Mouse (Mus musculus) limb, embryonic 11.5 days (tissue): ENCODE results near the gene Urm1. TPM values are rescaled to one million over a fixed set of nuclear protein-coding genes. Genes with fewer than 3 reads are reported as not detected.

Source experiments
- ATAC-seq: fragments of 200-750 bp; cut with Nextera tagmentation; 2 replicates; pipeline ENCODE4 v1.8.0; 2017; ENCODE audit warnings: low read depth; ENCODE audit not compliant: insufficient number of reproducible peaks, low FRiP score, low TSS enrichment
- DNase-seq: peaks from one replicate; pipeline ENCODE4 v3.0.0-alpha.2; 2015; ENCODE audit warnings: low spot score
- H3K27ac ChIP-seq: fragments of 300-500 bp; sonication (generic); replicated peaks from 2 replicates; pipeline ENCODE4 v1.5.1; 2014; ENCODE audit warnings: low read depth, mild to moderate bottlenecking, low read length
- H3K27me3 ChIP-seq: fragments of 300-500 bp; sonication (generic); 2 replicates; pipeline ENCODE4 v1.6.1; 2014; ENCODE audit warnings: mild to moderate bottlenecking, low read length, mixed read lengths; ENCODE audit not compliant: control insufficient read depth, insufficient read depth
- H3K36me3 ChIP-seq: fragments of 300-500 bp; sonication (generic); 2 replicates; pipeline ENCODE4 v1.6.1; 2014; ENCODE audit warnings: mild to moderate bottlenecking, low read length, moderate library complexity, mixed read lengths; ENCODE audit not compliant: control insufficient read depth, insufficient read depth
- H3K4me1 ChIP-seq: fragments of 300-500 bp; sonication (generic); 2 replicates; pipeline ENCODE4 v1.6.1; 2014; ENCODE audit warnings: low read length, mixed read lengths; ENCODE audit not compliant: control insufficient read depth, insufficient read depth
- H3K4me2 ChIP-seq: fragments of 300-500 bp; sonication (generic); 2 replicates; pipeline ENCODE4 v1.6.1; 2014; ENCODE audit warnings: low read depth, mild to moderate bottlenecking, moderate library complexity; ENCODE audit not compliant: severe bottlenecking
- H3K4me3 ChIP-seq: fragments of 300-500 bp; sonication (generic); 2 replicates; pipeline ENCODE4 v1.5.1; 2014; ENCODE audit warnings: low read depth, low read length
- H3K9ac ChIP-seq: fragments of 300-500 bp; sonication (generic); 2 replicates; pipeline ENCODE4 v1.6.1; 2014; ENCODE audit warnings: mild to moderate bottlenecking, low read length
- H3K9me3 ChIP-seq: fragments of 300-500 bp; sonication (generic); 2 replicates; pipeline ENCODE4 v1.6.1; 2016; ENCODE audit warnings: low read length; ENCODE audit not compliant: control insufficient read depth
- WGBS: fragments of 180-500 bp; shearing (Covaris S2); extraction: QIAGEN DNeasy Blood & Tissue Kit; methylation state at CpG from one replicate; pipeline ENCODE4 v1.1.7; 2014; 5-methylcytosine and 5-hydroxymethylcytosine counted together
- polyA plus RNA-seq: library from polyadenylated mRNA; unstranded; fragments of >200 nt; fragmentation: Nextera tagmentation; extraction: Ambion mirVana; gene quantifications from 2 replicates; pipeline ENCODE4 v1.2.1, GENCODE M21; 2014

The Urm1 gene
- polyA plus RNA-seq, 1 experiment from 2014 or later, result 26.0 TPM

DNA sequence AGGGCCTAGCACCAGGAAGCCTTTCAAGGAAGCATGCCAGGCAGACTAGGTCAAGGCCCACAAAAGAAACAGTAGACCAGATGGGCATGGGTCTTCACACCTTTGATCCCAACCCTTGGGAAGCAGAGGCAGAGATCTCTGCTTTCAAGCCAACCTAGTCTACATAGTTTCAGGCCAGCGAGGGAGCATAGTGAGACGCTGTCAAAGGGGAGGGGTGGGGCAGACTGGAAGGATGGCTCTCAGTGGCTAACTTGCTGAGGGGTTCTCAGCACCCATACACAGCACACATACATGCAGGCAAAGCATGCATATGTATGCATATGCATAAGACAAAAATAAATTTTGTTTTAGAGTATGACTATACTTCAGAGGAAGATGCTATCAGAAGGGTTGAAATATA lies 512 bp upstream of the Urm1 start:
- no peak overlapping the region for H3K4me3 ChIP-seq
- no peak overlapping the region; the same call in 1 of the 2 replicates for H3K27ac ChIP-seq
- H3K9me3 ChIP-seq, result no peaks in the 10 kb centered on the region
- H3K4me2 ChIP-seq, result no peak overlapping the region; the same call in 1 of the 2 replicates
- no peak for DNase-seq
- whole genome bisulfite sequencing, result 27% methylated on average over 2 of the region's 2 CpGs
- peaks cover 4% of the 10 kb centered on the region; the same call in 1 of the 2 replicates for H3K36me3 ChIP-seq
- H3K27me3 ChIP-seq, result no peaks in the 10 kb centered on the region
- no peak overlapping the region for H3K9ac ChIP-seq
- ATAC-seq, result no peak
- peaks cover 6% of the 10 kb centered on the region; the same call in 1 of the 2 replicates for H3K4me1 ChIP-seq

DNA sequence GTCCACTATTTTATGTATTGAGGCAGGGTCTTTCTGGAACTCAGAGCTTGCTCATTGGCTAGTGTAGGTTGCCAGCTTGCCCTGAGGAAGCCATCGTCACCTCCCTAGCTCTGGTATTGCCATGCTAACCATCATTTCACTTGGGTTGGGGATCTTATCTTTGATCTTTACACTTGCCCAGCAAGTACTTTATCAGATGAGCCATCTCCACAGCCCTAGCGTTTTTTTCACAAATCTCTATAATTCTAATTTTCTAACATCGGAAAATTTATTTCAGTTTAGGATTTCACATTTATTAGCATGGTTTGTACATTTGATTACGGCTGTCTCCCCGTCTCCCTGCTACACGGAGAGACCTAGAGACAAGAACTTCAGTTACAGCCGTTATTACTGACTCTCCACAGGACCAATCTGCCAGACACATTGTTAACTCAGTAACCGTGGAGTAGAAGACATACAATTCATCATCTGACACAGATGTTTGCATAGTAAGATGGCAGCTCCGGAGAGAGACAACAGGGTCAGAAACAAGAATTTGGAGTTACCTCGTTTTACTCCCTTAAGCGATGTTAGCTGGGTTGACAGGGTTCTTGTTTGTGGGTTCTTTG lies 6.5 kb downstream of the Urm1 start:
- WGBS, result 12% methylated on average over 11 of the region's 11 CpGs
- Histone ChIP-seq H3K9me3 (no peaks in the 10 kb centered on the region), H3K4me1 (peaks cover 3% of the 10 kb centered on the region; the same call in 1 of the 2 replicates), H3K4me2 (peak overlapping the region; percentile 74), H3K9ac (peak overlapping the region; percentile 77), H3K27me3 (no peaks in the 10 kb centered on the region), H3K27ac (peak overlapping the region; percentile 68), H3K36me3 (peaks cover 2% of the 10 kb centered on the region; the same call in 1 of the 2 replicates), H3K4me3 (peak overlapping the region; percentile 86)
- ATAC-seq (no peak), DNase-seq (no peak)

DNA sequence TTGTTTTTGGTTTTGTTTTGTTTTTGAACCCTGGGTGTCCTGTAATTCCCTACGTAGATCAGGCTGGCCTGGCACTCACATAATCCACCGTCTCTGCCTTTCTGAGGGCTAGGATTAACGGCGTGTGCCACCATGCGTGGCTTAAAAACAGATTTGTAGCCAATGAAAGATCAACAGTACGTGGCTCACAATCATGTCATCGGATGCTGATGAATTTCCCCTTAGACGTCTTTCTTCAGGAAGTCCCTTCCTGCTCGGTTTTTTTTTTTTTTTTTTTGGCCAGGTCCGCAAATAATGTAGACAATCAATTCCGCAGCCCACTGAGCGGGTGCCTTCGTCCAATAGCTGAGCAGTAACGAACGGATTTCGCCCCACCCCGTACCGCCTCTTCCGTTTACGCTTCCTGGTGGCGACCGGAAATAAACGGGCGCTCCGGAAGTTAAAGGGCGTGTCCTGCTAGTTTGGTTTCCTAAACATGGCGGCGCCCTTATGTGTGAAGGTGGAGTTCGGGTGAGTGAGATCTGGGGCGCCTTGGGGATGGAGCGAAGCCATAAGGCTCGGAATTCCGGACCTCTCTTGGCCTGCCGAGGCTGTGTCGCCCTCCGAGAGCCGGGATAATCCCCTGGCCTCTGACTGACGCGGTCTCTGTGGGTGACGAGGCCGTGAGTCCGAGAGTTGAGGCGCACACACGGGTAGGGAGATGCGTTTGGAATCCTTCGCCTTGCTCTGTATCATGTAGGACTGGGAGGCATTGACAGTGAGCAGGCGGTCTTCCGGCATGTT lies 7.2 kb downstream of the Urm1 start:
- peak overlapping the region; percentile 82 for H3K4me2 ChIP-seq
- H3K9ac ChIP-seq, result peak overlapping the region; percentile 77
- H3K36me3 ChIP-seq, result peaks cover 2% of the 10 kb centered on the region; the same call in 1 of the 2 replicates
- H3K4me3 ChIP-seq, result peak overlapping the region; percentile 86
- H3K27me3 ChIP-seq, result no peaks in the 10 kb centered on the region
- peak; percentile 93 for ATAC-seq
- under 1% methylated on average over 48 of the region's 48 CpGs for WGBS
- H3K27ac ChIP-seq, result peak overlapping the region; percentile 68
- no peaks in the 10 kb centered on the region for H3K9me3 ChIP-seq
- peak; percentile 96 for DNase-seq
- peaks cover 3% of the 10 kb centered on the region; the same call in 1 of the 2 replicates for H3K4me1 ChIP-seq

DNA sequence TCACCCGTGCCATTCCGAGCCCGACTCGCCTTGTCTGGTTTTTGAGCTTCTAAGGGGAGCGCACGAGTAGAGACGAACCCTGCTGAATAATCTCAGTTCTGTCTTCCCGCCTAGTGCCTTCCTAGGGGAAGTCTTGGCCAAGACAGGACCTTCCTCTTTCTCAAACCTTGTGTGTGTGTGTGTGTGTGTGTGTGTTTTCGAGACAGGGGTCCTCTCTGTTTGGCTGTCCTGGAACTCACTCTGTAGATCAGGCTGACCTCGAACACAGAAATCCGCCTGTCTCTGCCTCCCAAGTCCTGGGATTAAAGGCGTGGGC lies 7.8 kb downstream of the Urm1 start:
- ATAC-seq (no peak), DNase-seq (no peak)
- no peaks in the 10 kb centered on the region for H3K27me3 ChIP-seq
- H3K9me3 ChIP-seq, result no peaks in the 10 kb centered on the region
- H3K4me3 ChIP-seq, result peak overlapping the region; percentile 86
- H3K4me1 ChIP-seq, result peaks cover 3% of the 10 kb centered on the region; the same call in 1 of the 2 replicates
- H3K4me2 ChIP-seq, result peak overlapping the region; percentile 82
- 4% methylated on average over 12 of the region's 12 CpGs for WGBS
- H3K9ac ChIP-seq, result peak overlapping the region; percentile 74
- H3K36me3 ChIP-seq, result peaks cover 2% of the 10 kb centered on the region; the same call in 1 of the 2 replicates
- H3K27ac ChIP-seq, result 0 out of 2 replicates have a peak overlapping the region, but pooled peaks have one; percentile 51

DNA sequence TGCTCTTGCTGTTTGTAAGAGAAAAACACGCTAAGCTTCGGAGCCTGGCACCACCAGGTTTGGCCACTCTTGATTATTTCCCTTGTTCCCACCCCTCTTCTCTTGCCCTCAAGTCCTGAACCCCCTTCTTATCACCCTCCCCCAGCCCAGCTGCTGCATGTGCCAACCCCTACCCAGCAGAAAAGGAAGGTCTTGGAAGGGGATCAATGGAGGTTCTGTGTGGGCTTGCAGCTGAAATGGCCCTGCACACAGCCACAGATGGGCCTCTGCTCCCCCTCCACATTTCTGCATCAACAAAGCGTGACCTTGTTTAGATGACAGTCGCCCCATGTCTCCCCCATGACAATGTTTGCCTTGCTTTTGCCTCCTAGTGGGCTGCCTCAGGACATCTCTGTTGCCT lies 11.2 kb downstream of the Urm1 start:
- H3K27ac ChIP-seq, result no peak overlapping the region
- ATAC-seq (no peak), DNase-seq (no peak)
- H3K9me3 ChIP-seq, result no peaks in the 10 kb centered on the region
- no peak overlapping the region for H3K4me3 ChIP-seq
- H3K4me2 ChIP-seq, result no peak overlapping the region
- H3K4me1 ChIP-seq, result peaks cover 2% of the 10 kb centered on the region; the same call in 1 of the 2 replicates
- WGBS, result 85% methylated on average over 4 of the region's 4 CpGs
- no peaks in the 10 kb centered on the region for H3K27me3 ChIP-seq
- H3K36me3 ChIP-seq, result peaks cover 6% of the 10 kb centered on the region
- no peak overlapping the region for H3K9ac ChIP-seq

DNA sequence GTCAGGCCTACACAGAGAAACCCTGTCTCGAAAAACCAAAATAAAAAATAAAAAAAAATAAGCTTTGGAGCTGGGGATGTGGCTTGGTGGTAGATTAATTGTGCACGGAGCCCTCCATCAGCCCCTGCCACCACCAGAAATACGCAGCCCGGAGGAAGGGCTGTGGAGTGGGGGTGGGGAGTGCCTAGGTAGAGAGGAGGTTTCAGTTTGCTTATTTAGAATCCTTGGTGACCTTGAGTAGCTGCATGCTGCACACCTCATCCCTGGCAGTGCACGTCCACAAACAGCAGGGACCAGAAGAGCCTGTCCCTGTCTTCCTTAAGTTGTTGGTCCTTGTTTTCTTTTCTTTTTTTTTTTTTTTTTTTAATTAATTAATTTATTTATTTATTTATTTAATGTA lies 13.9 kb downstream of the Urm1 start:
- H3K27ac ChIP-seq, result no peak overlapping the region
- 95% methylated on average over 5 of the region's 5 CpGs for WGBS
- H3K4me2 ChIP-seq, result no peak overlapping the region
- DNase-seq (no peak), ATAC-seq (no peak)
- no peaks in the 10 kb centered on the region for H3K27me3 ChIP-seq
- no peak overlapping the region for H3K9ac ChIP-seq
- H3K9me3 ChIP-seq, result no peaks in the 10 kb centered on the region
- no peak overlapping the region for H3K4me3 ChIP-seq
- H3K36me3 ChIP-seq, result peaks cover 8% of the 10 kb centered on the region
- no peaks in the 10 kb centered on the region for H3K4me1 ChIP-seq

DNA sequence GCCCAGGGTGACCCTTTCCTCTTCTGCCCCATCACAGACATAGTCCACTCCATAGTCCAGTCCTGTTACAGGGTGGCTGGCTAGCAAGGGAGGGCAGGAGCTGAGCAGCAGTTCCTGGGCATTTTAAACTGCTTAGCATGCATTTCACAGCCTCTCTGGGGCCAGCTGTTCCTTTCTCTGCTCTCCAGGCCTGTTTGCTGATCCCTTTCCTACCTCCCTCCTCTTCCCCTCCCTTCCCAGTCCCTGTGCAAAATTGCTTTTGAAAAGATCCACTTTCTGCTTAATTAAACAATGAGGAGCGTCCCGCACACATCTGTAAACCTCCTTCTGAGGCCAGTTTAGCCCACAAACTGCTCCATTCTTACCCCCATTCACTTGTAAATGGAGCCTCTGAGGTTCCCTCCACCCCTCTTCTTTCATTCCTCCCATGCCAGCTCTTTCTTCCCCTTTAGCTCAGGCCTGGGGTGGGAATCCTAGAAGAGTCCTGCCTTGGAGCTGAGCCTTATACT lies 15.6 kb downstream of the Urm1 start:
- ATAC-seq, result no peak
- Histone ChIP-seq H3K27ac (no peak overlapping the region), H3K27me3 (no peaks in the 10 kb centered on the region), H3K4me1 (no peaks in the 10 kb centered on the region), H3K9ac (no peak overlapping the region), H3K36me3 (peaks cover 10% of the 10 kb centered on the region), H3K4me2 (no peak overlapping the region), H3K4me3 (no peak overlapping the region), H3K9me3 (no peaks in the 10 kb centered on the region)
- 56% methylated on average over 2 of the region's 2 CpGs for WGBS
- no peak for DNase-seq

DNA sequence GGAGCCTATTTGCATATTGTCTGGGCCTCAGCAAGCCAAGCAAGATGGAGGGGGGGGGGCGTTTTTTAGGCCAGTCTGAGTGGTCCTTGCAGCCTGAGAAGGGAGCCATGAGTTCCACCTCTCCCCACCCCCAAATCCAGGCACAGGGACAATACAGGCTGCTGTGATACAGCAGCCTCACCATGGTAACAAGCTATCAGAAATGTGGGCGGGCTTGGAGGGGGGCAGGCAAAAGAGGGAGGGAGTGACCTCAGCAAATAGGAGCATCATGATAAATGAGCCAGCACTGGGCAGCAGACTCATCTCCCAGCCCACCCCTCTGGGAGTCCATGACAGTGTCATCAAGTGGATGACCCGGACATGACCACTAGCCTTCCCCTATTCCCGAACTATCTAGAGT lies 19.6 kb downstream of the Urm1 start:
- H3K27ac ChIP-seq, result no peak overlapping the region
- no peak overlapping the region for H3K4me3 ChIP-seq
- ATAC-seq (no peak), DNase-seq (no peak)
- no peaks in the 10 kb centered on the region for H3K4me1 ChIP-seq
- peaks cover 7% of the 10 kb centered on the region; the same call in 1 of the 2 replicates for H3K36me3 ChIP-seq
- 58% methylated on average over 4 of the region's 4 CpGs for WGBS
- no peak overlapping the region for H3K4me2 ChIP-seq
- peaks cover 13% of the 10 kb centered on the region for H3K27me3 ChIP-seq
- no peaks in the 10 kb centered on the region for H3K9me3 ChIP-seq
- H3K9ac ChIP-seq, result no peak overlapping the region
